Mouse (Mus musculus) spleen, adult 18-20 months (tissue): ENCODE results near the gene ccdc198.
"Not testable (repeated sequence)": the region's sequence is repeated elsewhere in the genome, so short reads cannot be mapped to it uniquely, and the experiment has no call there.

Experiments used
- DNase-seq, 2 experiments: peaks; one replicate each; pipeline ENCODE4 v3.0.0; 2022; ENCODE audit warnings: mixed read lengths in 2 of 2

The ccdc198 gene

DNA sequence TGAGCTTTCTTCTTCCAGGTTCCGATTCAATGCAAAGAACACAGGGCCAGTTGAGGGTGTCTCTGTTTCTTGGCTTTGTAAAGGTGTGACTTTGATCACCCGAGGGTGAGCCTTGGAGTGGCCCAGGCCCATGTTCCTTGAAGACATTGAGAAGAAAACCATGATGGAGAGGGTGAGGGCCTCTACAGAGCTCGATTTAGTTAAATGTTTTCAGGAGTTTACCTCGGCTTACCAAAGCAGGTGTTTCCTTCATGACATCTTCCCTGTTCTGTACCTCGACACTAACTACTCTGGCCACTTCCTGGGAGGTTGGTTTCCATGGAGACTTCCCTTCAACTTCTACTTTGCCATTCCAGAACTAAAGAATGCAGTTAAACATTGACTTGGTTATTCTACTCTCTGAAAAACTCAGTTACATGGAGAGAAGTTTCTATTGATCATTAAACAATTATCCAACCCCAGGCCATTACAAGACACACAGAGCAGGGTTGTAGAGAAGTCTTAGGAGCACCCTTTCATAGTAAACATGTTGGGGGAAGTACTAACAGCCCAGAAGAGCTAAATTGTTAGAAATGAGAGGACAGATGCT lies at the start of gene ccdc198:
TSS of gene ccdc198 (minus strand) at position 349 of the 589 bp plus-strand sequence.
- no peak for DNase-seq

DNA sequence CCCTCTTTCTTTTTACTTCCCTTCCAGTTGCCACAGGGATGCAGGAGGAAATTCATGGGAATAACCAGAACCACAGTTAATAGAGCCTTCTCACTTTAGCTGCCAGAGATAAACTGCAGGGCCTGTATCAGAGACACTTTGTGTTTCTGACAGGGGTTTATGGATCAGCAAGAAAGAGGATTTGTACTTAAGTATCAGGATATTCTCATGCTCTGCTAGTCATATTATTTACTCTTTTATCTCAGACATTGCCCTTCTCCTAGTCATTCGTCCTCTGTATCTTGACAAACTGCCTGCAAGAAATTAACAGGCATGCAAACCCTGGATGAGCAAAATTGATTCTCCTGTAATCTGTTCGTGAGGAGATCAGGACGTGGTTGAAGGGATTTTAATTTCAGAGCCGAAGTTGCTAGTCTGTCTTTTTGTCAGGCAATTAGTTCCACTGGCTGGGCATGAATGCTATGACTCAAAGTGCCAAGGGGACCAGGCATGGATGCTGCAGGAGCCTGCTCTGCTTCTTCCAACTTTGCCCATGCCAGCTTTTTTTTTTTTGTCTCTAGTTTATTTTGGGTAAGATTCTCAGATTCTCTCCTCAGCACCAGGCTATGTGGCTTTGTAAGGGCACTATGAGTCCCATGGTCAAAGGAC lies 48.7 kb upstream of the ccdc198 start:
- DNase-seq: no peak

DNA sequence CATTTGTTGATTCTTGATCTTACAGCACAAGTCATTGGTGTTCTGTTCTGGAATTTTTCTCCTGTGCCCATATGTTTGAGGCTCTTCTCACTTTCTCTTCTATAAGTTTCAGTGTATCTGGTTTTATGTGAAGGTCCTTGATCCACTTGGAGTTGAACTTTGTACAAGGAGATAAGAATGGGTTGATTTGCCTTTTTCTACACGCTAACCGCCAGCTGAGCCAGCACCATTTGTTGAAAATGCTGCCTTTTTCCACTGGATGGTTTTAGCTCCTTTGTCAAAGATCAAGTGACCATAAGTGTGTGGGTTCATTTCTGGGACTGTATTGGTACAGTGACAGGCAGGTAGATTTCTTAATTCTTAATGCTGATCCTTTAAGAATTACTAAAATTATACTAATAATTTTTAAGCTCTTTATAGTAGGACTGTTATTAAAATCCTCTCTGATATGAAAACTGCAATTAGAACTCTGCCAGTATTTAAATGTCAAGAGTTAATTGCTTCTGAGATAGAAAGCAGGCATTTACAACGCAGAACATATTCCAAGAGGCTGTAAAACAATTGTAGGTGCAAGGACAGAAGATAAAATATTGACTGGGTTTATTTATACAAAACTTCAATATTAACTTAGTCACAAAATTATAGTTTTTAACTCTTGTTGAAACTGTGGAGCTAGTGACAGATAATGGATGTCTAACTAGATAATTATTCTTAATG lies 44.9 kb upstream of the ccdc198 start:
- DNase-seq: no peak

DNA sequence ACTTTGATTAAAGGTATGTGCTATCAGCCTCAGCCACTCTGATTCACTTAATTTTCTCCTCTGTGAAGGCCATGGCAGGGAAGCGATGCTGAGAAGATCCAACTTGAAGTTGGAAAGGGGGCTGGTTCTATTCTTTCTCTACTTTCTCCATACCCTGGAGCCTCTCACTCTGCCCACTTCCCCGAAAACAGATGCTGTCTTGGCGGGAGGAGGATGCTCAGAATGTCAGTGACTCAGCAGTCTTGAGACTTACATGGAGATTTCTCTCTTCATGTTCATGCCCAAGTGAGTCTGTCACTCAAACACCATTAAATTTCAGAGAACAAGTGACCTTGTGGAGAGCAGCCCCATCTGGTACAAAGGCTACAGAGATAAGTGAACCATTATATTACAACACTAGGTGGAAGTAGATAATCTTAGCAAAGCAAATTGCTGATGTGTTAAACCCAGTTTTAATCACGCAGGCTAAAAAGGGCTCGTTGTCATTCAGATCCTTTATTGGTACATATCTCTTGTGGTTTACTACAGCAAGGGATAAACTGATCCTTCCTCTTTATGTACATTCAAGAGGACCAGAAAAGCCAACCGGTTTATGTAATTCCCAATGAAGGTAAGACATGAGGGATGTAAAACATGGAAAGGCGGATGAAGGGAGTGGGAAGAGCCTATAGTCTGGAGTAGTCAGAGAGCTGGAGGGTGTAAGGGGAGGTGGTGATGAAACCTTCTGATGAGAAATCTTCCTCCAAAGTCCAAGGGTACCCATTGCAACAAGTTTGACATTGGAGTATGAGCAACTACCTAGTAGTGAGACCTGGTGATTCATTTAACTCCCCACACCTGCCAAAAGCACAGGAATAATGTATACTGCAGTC lies 38.7 kb upstream of the ccdc198 start:
- DNase-seq: no peak

DNA sequence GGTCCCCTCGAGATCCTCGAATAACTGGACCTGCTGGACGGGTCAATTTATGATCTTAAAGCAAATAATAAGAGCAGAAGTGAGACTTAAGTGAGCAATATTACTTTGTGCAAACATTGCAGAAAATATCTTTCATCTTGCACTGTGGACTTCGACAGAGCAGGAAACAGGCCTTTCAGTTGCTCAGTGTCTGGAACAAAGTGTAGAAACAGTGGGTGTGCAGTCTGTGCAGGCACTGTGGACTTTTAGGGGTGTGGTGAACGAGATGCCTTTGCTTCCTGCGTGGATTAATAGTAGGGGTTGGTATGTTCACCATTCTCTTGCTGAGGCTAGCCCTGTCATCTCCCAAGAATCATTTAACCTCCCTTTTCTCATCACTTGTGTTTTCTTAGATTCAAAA lies 33.6 kb upstream of the ccdc198 start:
- DNase-seq: no peak

DNA sequence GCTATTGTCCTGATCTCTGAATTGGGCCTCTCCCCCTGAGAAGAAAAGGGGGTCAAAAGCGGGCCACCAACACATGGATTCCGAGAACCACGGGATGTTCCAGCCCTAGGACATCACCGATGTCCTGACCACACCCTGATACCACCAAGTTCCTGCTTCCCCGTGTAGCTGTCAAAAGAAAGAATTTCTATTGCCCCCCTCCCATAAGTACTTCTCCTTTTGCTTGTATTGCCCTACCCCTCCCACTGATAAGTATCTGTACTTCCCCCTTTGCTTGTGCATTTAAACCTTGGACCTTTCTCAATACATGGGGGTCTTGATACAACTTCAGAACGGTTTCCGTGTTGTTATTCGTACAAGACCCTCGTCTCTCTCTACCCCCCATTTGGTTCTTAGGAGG lies 33.2 kb upstream of the ccdc198 start:
- DNase-seq: not testable (repeated sequence)

DNA sequence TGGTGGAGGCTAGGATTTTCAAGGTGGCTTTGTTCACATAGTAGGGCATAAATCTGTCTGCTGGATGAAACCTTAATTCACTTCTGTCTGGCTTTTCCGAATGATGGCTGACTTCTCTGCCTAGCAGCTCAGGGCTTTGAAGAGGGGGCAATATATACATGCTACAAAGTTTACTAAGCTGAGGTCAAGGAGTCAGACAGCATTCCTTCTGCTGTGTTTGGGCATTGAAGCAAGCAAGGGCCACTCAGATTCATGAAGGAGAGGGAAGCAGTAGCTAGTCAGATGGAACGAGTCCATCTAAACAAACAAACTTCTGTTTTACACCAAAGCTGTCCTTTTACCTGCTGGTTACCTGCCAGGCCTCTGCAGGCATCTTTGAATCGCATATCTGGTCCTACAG lies 32.4 kb upstream of the ccdc198 start:
- no peak for DNase-seq

DNA sequence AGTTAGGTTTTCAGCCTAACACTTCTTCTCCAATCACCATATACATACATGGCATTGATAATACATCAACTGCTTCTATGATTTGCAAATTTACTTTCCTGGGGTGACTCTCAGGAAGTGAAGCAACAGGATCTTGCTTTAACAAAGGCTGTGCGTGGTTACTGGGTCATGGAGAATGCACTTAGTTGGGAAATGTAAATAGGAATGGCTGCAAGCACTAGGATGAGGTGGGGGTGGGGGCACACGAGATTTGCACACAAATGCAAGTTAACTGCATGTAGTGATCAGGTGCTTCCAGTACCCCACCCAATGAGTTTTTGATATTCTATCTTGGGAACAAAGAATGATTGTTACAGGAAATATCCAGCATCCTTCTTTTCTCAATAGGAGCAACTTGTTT lies 30.1 kb upstream of the ccdc198 start:
- DNase-seq: no peak

DNA sequence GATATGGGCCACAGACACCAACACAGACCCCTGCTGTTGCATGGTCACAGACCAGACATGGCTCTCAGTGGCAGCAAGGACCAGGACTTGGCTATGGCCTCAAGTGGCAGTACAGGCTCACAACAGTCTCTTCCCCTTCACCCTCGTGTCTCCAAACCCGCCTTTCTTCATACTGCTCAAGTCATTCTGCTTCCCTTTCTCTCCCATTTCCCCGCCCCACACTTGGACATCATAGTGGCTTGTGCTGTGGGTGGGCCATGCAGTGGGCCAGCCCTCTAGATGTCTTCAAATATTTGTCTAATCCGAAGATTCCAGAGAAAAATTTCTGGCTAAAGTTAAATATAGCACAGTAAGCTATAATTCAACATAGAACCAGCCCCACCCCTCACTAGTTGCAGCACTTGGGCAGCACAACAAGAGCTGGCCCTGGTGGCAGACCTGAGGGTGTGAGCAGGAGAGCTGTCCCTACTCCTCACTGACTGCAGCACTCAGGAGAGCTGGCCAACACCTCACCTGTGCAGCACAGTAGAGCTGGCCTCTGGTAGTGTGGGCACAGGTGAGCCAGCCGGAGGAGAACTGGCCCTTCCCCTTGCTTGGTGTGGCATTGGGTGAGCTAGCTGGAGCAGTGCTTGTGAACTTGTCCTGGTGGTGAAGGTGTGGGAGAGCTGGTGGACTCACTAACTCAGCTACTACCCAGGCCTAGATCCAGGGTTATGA lies 20.2 kb upstream of the ccdc198 start:
- DNase-seq: no peak

DNA sequence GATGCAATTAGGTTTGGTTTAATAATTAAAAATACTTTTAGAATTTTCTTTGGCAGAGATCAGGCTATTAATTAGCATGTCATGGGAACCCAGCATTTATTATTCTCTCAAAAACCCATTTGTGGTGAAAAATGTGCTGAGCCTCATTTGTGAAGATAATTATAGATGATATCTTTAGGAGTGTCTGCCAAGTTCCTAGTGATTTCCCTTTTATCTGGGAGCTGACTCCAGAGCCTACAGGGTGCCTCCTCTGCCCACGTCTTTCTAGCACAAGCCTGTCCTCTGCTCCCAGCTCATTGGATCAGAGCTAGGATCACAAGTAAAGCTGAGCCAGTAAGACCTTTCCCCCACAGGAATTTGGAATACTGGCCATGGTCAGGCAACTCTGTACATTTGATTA lies 3.8 kb downstream of the ccdc198 start:
- DNase-seq: no peak

DNA sequence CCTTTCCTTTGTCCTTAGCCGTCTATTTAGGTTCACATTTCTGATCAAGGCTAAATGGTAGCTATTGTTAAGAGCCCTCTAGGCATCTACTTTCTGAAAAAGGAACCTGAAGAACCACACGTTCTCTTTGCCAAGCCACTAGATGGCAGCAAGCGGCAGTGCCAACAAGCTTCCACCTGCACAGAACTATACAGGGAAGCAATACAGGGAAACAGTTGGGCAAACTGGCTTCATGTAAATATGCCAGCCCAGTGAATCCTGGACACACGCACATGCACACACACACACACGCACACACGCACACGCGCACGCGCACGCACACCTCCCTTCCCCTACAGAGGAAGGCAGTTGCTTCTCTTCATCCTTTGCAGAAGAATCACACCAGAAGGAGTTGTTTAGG lies 7.1 kb downstream of the ccdc198 start:
- DNase-seq: peak; percentile 10 to 32

DNA sequence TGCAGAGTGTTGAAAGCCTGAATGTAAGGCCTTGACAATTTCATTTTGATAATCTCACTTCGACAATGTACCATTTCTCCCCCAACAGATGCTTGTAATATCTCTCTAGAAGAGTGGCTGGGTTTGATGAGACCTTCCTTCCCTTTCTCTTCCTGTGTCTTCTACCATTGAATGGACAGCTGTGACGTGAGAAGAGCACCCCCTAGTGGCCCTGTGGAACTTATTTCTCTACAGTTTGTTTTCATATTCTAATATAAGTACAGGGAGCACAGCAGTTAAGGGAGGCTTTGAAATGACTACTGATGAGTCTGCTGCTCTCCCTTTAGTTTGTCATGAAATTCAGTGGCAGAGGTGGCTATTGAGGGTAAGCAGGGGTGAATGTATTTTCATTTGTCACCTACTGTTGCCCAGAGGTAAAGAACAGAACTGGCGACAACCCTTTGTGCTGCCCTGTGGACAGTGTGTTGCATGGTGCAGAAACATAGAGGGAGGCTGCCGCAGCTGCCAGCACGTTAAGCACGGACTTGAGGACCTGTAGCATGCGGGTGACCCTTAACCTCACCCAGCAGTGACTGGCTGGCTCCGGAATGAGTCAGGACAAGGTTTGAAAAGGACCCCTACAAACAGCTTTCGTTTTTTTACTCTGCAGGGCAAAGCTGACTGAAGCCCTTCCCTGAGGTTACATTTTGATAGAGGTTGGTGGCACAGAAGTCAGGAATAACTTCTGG lies 10.3 kb downstream of the ccdc198 start:
- DNase-seq: peak; percentile 12 to 63

DNA sequence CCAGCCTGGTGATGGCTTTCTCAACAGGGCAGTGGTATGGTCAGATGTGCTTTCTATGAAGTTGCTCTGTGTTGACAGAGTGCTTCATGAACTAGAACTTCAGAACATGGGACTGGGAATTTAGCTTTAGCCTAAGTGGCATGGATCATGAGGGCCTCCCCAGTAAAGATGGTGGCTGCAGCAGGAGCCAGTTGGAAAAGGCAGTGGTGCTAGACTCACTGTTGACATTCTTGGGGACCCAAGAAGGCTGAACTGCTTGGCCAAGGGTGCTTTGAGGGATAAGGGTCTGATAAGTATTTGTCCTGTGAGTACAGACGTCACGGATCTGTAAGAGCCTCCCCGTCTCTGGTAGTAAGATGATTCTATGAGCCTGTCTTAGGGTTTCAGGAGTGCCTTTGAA lies 13.4 kb downstream of the ccdc198 start:
- DNase-seq: no peak

DNA sequence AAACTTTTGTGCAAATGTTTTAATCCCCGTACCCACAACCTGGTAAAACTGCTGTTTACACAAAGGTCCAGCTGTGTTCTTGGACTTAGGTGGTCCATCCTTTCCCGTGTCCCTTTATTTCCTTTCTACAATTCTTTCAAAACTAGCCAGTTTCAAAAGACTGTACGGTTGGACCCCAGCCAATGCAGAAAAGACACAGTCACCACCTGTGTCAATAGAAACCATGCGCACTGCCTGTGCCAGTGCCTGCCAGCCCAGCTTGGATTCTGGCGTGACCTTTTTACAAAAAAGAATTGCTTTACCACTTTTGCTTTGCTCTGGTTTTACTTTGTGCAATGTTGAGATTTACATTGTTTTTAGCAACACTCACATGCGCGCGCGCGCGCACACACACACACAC lies 18.3 kb downstream of the ccdc198 start:
- no peak for DNase-seq

DNA sequence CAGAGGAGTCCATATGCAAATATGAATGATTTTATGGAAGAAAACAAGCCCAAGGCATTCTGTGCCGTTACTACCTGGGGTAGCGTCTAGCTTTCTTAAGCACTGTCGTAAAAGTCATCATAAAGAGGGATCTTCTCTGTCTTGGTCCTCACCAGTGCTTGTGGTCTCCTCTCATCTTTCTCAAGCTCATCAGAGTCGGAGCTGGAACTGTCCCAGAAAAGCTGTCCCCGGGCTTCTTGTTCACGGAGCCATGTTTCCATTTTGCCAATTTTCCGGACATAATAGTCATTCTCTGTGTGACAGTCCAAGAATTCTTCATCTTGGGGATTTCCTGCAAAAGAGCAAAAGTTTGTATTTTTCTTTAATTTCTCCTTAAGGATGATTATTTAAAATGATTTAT lies 18.8 kb downstream of the ccdc198 start:
- DNase-seq: no peak

DNA sequence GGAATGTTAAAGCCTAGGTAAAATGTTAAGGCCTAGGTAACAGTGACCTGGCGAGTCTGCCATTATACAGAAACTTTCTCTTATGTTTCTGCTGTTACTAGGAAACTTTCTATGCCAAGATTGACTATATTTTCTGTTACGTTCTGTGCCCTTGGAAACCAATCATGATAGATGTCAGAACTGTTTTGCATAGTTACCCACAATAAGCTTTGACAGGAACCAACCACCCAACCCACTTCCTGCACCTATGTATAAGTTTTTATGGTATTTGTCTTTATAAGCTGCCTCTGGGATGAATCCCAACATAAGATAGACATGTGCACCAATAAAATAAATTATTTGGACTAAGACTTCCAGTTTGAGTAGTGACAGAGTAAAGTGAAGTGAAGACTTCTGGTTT lies 23.5 kb downstream of the ccdc198 start:
- DNase-seq: no peak

DNA sequence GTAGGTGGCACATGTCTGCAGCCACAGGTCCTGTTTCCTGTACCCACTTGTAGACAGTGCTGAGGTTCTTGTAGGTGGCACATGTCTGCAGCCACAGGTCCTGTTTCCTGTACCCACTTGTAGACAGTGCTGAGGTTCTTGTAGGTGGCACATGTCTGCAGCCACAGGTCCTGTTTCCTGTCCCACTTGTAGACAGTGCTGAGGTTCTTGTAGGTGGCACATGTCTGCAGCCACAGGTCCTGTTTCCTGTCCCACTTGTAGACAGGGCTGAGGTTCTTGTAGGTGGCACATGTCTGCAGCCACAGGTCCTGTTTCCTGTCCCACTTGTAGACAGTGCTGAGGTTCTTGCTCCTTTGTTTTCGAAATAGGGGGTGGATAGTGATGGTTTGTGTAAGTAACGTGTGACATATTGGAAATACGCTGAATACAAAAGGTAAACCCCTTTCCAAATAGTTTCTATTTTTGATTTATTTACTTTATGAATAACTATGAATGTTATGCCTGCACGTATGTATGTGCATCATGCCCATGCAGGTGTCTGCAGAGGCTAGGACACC lies 25.7 kb downstream of the ccdc198 start:
- peak in 1 of 2 experiments; percentile 11 for DNase-seq

DNA sequence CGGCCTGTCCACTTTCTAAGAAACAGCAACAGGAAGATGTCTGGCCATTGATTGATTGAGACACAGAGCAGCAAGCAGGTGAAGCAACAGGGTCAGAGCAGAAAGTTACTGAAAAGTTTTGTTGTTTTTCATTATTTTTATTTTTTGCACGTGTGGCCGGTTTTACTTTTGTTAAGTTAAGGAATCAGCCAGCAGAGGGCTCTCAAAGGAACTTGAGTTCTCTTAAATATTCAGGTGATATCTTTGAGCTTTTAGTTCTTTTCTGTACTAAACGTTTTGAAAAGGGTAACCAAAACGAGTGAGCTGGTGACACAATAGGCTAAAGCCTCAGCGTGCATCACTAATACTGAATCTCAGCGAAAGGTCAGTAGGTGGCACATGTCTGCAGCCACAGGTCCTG lies 26.6 kb downstream of the ccdc198 start:
- DNase-seq: no peak

DNA sequence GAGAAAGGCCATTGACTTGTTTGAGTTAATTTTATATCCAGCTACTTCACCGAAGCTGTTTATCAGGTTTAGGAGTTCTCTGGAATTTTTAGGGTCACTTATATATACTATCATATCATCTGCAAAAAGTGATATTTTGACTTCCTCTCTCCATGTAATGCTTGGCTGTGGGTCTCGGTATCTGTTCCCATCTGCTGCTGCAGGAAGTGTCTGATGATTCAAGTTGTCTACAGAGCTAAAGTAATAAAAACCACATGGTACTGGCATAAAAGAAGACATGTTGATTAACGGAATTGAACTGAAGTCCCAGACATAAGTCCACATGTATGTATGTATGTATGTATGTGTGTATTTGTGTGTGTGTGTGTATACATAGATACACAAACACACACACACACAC lies 35.1 kb downstream of the ccdc198 start:
- not testable (repeated sequence) for DNase-seq

DNA sequence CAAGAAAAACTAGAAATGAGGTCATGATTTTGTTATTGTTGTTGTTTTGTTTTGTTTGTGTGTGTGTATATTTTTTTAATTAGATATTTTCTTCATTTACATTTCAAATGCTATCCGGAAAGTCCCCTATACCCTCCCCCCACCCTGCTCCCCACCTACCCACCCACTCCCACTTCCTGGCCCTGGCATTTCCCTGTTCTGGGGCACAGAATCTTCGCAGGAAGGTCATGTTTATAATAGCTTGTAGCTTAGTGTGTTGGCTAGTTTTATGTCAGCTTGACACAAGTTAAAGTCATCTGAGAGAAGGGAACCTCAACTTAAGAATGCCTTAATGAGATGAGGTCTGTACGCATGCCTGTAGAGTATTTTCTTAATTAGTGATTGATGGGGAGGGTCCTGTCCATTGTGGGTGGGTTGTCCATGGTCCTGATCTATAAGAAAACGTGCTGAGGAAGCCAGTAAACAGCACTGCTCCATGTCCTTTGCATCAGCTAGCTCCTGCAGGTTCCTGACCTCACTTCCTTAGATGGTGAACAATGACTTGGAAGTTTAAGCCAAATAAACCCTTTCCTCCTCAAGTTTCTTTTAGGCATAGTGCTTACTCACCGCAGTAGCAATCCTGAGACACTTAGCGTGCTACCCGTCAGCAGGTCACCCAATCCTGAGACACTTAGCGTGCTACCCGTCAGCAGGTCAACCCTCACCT lies 44.0 kb downstream of the ccdc198 start:
- DNase-seq: no peak

DNA sequence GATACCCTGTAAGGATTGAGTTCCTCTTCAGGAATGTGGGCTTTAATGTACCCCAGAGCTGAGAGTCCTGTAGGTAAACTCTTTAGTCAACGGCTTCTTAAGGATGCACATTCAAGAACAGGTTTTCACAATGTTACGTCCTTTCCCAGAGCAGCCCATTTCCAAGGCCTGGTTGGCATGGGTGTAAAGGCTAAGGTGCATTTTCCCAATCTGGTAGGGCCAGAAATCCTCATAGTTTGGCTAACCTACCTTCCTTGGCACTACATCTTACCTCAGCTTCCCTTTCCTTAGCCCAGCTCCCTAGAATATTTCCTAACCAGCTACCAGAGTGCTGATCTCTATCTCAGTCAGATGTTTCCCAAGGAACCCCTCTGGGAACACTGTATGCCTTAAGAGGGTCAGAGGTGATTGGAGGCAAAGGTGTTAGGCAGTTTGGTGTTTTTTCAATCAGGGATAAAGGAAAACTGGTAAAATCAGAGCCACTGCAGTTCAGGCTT lies 48.2 kb downstream of the ccdc198 start:
- no peak for DNase-seq
